Mouse (Mus musculus): ENCODE measurements around the gene Ncln.

DNA sequence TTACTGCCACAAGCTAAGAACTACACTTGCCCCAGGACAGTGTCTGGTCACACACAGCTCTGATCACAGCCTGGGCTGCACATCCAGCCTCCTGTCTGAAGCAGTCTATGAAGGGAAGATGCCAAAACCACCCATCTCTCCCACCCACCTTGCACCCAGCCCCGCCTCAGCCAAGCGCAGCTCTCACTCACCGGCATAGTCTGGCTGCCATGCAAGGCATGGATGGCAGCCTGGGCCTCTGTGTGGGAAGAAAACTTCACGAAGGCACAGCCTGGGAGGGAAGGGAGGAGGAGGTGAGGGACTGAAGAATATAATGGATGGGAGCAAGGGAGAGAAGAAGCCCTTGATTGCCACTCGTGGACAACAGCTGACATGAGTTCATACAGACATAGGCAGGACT, 26.9 kb downstream of the Ncln start:
- TF ChIP-seq CTCF (IDR thresholded peaks at IDR 0.05; ENCODE audit: control insufficient read depth, insufficient read depth, insufficient read length), result no peak
- no peak for TF ChIP-seq MYOG (IDR thresholded peaks at IDR 0.05; ENCODE audit: control insufficient read depth, extremely low read depth, insufficient read length)
- TF ChIP-seq MAX (IDR thresholded peaks at IDR 0.05), result no peak
